Mouse (Mus musculus) limb, embryonic 10.5 days (tissue): ENCODE measurements around the gene Spsb1. TPM values are rescaled to one million over a fixed set of nuclear protein-coding genes. Genes with fewer than 3 reads are reported as not detected.

Experiments
- DNase-seq: peaks from one replicate; pipeline ENCODE4 v3.0.0-alpha.2; 2017; ENCODE audit warnings: low spot score
- H3K27ac ChIP-seq: fragments of 300-500 bp; sonication (generic); 2 replicates; pipeline ENCODE4 v1.5.1; 2016; ENCODE audit warnings: mild to moderate bottlenecking
- H3K27me3 ChIP-seq: fragments of 300-500 bp; sonication (generic); 2 replicates; pipeline ENCODE4 v1.6.1; 2016; ENCODE audit warnings: low read depth, mild to moderate bottlenecking; ENCODE audit not compliant: poor library complexity, severe bottlenecking
- H3K36me3 ChIP-seq: fragments of 300-500 bp; sonication (generic); 2 replicates; pipeline ENCODE4 v1.6.1; 2016; ENCODE audit warnings: mild to moderate bottlenecking, moderate library complexity
- H3K4me1 ChIP-seq: fragments of 300-500 bp; sonication (generic); 2 replicates; pipeline ENCODE4 v1.6.1; 2016
- H3K4me3 ChIP-seq: fragments of 300-500 bp; sonication (generic); 2 replicates; pipeline ENCODE4 v1.5.1; 2016; ENCODE audit warnings: mild to moderate bottlenecking, moderate library complexity
- H3K9me3 ChIP-seq: fragments of 300-500 bp; sonication (generic); replicated peaks from 2 replicates; pipeline ENCODE4 v1.6.1; 2016; ENCODE audit warnings: mild to moderate bottlenecking
- WGBS: fragments of 180-500 bp; shearing (Covaris S2); methylation state at CpG from one replicate; pipeline ENCODE4 v1.1.7; 2016; 5-methylcytosine and 5-hydroxymethylcytosine counted together
- polyA plus RNA-seq: library from polyadenylated mRNA; unstranded; fragments of >200 nt; fragmentation: Nextera tagmentation; extraction: Ambion mirVana; gene quantifications from 2 replicates; pipeline ENCODE4 v1.2.1, GENCODE M21; 2016

Gene Spsb1
- polyA plus RNA-seq, 1 experiment from 2014 or later, result 18.8 TPM

DNA sequence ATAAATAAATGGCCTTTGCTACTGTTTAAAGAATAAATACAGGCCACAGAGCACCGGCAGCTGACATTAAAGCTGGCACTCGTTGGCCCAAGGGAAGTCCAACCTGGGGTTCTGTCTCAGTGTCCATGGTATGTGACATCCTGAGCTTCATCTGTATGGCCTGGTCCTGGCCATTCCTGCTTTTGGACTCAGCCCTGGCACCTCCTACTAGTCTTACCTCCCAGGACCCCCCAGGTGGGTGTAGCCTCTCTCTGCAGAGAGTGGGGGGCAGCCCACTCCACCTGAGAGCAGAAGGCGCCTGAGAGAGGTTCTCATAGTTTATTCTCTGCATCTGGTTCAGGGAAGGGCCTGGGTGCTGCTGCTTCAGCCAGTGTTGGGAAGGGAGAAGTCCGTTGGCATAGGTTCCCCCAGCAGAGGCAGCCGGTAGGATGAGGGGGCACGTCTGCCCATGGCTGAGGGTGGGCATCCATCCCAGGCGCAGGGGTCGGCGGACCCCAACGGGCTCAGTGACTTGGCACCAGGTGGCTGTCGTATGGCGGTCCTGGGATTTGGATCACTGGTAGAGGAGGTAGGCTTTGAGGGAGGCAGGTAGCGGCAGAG is 57.1 kb downstream of the Spsb1 start:
- Histone ChIP-seq H3K4me3 (no peak overlapping the region), H3K27me3 (no peaks in the 10 kb centered on the region), H3K27ac (peak overlapping the region; percentile 71), H3K4me1 (peaks cover 61% of the 10 kb centered on the region), H3K9me3 (no peaks in the 10 kb centered on the region), H3K36me3 (peaks cover 44% of the 10 kb centered on the region)
- DNase-seq, result no peak
- WGBS, result 92% methylated on average over 13 of the region's 13 CpGs

DNA sequence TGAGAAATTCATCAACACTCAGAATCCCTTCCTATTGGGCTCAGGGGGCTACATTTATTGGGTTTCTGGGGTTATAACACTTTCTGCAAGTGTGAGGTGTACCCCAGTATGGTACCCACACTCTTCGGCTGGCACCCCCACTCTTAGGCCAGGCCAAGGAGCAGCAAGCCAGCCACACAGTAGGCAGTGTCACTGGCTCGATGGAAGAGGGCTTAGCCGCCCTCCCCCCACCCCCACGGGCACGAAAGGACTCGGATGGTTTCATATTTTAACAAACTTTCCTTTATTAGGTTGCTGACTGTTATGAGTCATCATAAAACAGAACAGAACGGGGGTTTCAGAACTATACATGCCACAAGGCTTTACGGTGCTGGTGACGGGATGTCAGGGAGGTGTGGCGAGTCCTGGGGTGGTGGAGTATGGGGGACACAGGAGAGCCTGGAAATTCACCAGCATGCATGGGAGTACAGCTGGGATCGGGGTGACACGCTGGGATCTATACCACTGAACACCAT is 58.8 kb downstream of the Spsb1 start:
- peaks cover 69% of the 10 kb centered on the region for H3K4me1 ChIP-seq
- peaks cover 40% of the 10 kb centered on the region for H3K36me3 ChIP-seq
- H3K4me3 ChIP-seq, result no peak overlapping the region
- no peak for DNase-seq
- WGBS, result 81% methylated on average over 12 of the region's 12 CpGs
- peak overlapping the region; percentile 95 for H3K27ac ChIP-seq
- no peaks in the 10 kb centered on the region for H3K9me3 ChIP-seq
- H3K27me3 ChIP-seq, result no peaks in the 10 kb centered on the region

DNA sequence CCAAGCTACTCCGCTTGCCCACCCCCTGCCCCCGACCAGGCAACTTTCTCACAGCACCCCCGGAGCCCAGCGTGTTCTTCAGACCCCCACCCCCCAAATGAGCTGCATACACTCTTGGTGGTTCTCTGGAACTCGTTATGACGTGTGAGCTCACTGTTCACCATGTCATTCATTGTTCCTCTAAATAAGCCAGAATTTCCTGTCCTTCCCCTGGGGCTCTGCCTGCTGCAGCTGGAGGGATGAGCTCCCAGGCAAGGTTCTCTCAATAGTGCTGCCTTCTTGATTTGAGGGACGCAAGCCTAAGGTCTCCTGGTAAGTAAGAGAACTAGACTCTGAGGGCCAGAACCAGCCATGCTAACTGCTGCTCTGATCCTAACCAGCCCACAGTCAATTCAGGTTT is 59.6 kb downstream of the Spsb1 start:
- WGBS, result 53% methylated on average over 7 of the region's 7 CpGs
- H3K4me3 ChIP-seq, result no peak overlapping the region
- no peaks in the 10 kb centered on the region for H3K27me3 ChIP-seq
- peaks cover 32% of the 10 kb centered on the region for H3K36me3 ChIP-seq
- no peak for DNase-seq
- H3K4me1 ChIP-seq, result peaks cover 70% of the 10 kb centered on the region
- peak overlapping the region; percentile 95 for H3K27ac ChIP-seq
- H3K9me3 ChIP-seq, result no peaks in the 10 kb centered on the region

DNA sequence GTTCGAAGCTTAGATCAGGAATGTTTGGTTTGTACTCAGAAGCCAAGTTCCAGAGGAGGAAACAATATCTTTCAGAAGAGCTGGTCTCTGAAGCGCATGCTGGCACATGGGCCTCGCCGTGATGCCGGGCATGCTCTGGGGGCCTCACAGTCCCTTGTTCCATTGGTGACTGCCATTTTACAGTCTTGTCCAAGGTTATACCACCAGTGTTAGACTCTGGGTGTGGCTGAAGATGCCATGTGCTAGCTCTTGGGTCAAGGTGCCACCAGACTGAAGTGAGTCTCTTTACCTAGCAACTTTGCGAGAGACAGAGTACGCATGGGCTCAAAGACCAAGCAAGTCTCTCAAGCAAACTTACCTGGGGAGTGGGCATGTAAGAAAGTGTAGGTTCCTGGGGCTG is 60.5 kb downstream of the Spsb1 start:
- H3K27ac ChIP-seq, result peak overlapping the region; percentile 95
- no peaks in the 10 kb centered on the region for H3K9me3 ChIP-seq
- H3K4me1 ChIP-seq, result peaks cover 79% of the 10 kb centered on the region
- no peak for DNase-seq
- WGBS, result 85% methylated on average over 7 of the region's 7 CpGs
- H3K27me3 ChIP-seq, result no peaks in the 10 kb centered on the region
- H3K4me3 ChIP-seq, result no peak overlapping the region
- H3K36me3 ChIP-seq, result peaks cover 26% of the 10 kb centered on the region

DNA sequence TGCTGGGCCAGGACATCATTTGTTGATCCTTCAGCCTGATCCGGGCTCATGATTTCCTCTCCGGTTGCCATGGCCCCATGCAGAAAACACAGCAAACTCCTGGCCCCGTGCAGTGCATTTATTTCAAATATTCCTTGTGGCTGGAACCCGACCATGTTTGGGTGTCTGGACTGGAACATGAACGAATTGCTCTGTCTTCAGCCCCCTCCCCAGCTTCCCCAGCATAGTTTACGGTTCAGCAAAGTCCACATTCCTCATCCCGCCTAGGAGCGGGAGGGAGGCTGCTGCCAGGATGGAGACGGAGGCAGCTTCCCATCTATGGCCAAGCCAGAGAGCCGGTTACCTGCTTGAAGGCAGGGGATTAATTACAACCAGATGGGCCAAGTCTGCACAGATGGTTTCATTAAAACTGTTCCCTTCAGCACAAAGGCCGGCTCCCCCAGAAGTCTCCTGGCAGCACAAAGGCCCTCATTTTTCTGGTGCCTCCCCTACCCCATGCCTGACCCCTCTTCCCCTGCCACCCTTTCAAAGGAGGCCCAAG is 61.2 kb downstream of the Spsb1 start:
- H3K27me3 ChIP-seq, result no peaks in the 10 kb centered on the region
- H3K9me3 ChIP-seq, result no peaks in the 10 kb centered on the region
- 12% methylated on average over 11 of the region's 11 CpGs for WGBS
- DNase-seq, result peak; percentile 94
- peaks cover 20% of the 10 kb centered on the region for H3K36me3 ChIP-seq
- H3K27ac ChIP-seq, result peak overlapping the region; percentile 95
- H3K4me1 ChIP-seq, result peaks cover 84% of the 10 kb centered on the region
- H3K4me3 ChIP-seq, result peak overlapping the region; percentile 19; the same call in 1 of the 2 replicates

DNA sequence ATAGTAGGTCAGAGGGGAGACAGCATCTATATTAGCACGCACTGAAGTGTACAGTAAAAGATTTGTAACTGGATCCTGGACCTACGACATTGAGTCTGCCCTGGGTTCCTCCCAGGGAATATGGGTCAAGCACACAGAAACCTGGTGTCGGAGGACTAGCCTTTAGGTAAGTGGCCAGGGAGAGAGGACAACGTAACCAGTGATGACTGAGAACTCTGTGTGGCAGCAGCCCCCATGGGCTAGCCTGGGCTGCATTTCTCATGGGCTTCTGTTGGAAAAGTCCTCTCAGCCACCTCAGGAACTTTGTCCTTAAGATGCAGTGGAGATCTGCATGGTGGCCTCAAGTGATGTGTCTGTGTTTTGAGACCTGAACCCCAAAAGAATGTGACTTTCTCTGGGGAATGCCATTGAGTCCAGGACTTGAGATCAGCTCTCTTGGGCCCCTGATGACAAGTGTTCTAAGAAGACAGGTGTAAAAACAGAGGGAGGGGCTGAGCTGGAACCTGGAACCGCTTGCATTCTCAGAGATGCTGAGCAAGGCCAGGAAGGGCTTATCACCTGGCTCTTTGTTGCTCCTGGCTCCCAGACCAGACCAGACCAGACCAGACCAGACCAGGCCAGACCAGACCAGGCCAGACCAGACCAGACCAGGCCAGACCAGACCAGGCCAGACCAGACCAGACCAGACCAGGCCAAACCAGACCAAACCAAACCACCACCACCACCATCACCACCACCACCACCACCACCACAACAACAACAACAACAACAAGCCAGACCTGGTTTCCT is 63.5 kb downstream of the Spsb1 start:
- no peaks in the 10 kb centered on the region for H3K36me3 ChIP-seq
- no peak overlapping the region for H3K4me3 ChIP-seq
- no peak for DNase-seq
- H3K9me3 ChIP-seq, result no peaks in the 10 kb centered on the region
- peaks cover 96% of the 10 kb centered on the region for H3K4me1 ChIP-seq
- 95% methylated on average over 5 of the region's 5 CpGs for WGBS
- peak overlapping the region; percentile 95 for H3K27ac ChIP-seq
- H3K27me3 ChIP-seq, result no peaks in the 10 kb centered on the region

DNA sequence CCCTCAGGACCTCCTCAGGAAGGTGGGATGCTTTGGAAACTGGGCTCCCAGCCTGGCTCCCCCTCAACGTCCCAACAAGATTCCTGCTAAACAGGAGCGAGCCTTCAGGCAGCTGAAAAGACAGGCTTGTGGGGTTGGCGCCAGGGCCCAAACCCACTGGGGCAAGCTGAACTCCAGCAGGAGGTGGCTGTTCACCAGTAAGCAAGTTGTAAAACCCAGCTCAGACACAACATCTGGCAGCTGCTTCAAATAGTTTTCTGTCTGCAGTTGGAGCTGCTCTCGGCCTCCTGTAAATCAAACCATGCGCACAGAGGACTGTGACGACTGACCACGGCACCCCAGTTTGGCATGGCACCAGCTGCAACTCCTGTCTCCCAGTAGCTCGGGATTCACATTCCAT is 64.3 kb downstream of the Spsb1 start:
- peak; percentile 69 for DNase-seq
- H3K9me3 ChIP-seq, result no peaks in the 10 kb centered on the region
- peak overlapping the region; percentile 95 for H3K27ac ChIP-seq
- no peaks in the 10 kb centered on the region for H3K27me3 ChIP-seq
- H3K36me3 ChIP-seq, result no peaks in the 10 kb centered on the region
- 24% methylated on average over 8 of the region's 8 CpGs for WGBS
- 0 out of 2 replicates have a peak overlapping the region, but pooled peaks have one; percentile 6 for H3K4me3 ChIP-seq
- peaks cover 92% of the 10 kb centered on the region for H3K4me1 ChIP-seq

DNA sequence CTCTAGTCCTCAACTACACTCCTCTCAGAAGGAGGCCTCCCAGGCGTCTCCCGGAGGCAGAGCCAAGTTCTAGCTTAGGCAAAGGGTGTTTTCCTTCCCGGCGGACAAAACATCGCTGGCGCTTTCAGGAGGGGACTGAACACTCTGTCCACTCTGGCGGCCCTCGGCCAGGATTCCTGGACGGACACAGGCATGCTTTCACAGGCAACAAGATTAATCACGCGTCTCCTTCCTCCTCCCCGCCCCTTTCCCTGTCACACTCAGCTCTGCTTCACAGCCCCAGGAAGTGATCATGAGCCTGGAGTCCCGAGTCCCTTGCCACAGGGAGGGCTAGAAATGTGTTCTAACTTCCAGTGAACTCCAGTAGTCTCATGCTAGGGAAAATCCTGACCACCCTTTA is 65.0 kb downstream of the Spsb1 start:
- Histone ChIP-seq H3K27ac (peak overlapping the region; percentile 95), H3K4me3 (0 out of 2 replicates have a peak overlapping the region, but pooled peaks have one; percentile 1), H3K36me3 (no peaks in the 10 kb centered on the region), H3K4me1 (peaks cover 85% of the 10 kb centered on the region), H3K9me3 (no peaks in the 10 kb centered on the region), H3K27me3 (no peaks in the 10 kb centered on the region)
- DNase-seq, result peak; percentile 64
- 29% methylated on average over 13 of the region's 13 CpGs for WGBS

DNA sequence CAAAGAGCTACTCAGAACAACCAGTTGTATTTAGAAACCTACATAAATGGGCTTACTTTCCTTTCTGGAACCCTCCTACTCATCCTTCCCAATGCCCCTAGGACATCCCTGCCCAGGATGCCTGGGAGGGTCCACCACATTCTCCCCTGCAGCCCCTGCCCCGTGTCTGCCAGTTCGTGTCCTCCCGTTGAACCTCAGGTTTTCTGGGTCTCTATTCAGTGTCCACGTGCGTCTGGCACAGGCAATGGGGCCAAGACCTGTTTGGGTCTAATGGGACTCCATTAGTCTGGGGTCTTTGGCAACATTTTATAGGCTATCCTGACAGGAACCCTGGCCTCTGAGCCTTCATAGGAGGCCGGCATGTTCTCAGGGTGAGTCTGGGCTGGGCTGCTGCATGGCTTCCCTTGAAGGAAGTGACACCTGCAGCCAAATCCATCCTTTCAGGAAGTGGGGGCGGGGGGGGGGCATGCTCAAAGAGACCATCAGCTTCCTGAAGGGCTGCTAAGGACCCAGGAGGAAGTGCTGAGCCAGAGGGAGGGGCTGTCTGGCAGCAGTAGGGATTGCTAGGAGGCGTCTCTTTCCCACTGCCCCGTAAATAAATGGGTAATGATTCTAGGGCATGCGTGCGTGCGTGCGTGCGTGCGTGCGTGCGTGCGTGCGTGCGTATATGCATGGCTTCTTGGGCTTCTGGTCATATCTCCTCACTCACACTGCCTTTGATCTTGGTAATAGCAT is 65.9 kb downstream of the Spsb1 start:
- H3K4me3 ChIP-seq, result no peak overlapping the region
- no peak for DNase-seq
- no peaks in the 10 kb centered on the region for H3K9me3 ChIP-seq
- no peaks in the 10 kb centered on the region for H3K36me3 ChIP-seq
- no peaks in the 10 kb centered on the region for H3K27me3 ChIP-seq
- peaks cover 79% of the 10 kb centered on the region for H3K4me1 ChIP-seq
- peak overlapping the region; percentile 95 for H3K27ac ChIP-seq
- 76% methylated on average over 20 of the region's 20 CpGs for WGBS

DNA sequence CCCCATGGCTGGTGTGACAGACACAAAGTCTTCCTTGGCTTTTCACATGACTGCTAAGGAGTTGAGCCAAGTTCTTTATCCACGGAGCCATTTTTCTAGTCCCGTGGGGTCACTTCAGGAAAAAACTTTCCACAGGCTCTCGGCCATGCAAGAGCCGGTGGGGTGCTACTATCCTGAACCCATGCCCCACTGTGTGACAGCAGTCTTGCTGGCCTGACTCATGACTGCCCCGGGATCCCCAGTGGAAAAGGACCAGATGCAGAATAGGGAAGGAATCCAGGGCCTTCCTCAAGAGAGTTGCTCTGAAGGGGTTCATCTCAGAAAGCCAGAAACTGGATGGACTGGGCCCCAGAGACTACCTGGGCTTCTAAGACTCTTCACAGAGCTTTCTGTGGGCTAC is 66.7 kb downstream of the Spsb1 start:
- peaks cover 74% of the 10 kb centered on the region for H3K4me1 ChIP-seq

DNA sequence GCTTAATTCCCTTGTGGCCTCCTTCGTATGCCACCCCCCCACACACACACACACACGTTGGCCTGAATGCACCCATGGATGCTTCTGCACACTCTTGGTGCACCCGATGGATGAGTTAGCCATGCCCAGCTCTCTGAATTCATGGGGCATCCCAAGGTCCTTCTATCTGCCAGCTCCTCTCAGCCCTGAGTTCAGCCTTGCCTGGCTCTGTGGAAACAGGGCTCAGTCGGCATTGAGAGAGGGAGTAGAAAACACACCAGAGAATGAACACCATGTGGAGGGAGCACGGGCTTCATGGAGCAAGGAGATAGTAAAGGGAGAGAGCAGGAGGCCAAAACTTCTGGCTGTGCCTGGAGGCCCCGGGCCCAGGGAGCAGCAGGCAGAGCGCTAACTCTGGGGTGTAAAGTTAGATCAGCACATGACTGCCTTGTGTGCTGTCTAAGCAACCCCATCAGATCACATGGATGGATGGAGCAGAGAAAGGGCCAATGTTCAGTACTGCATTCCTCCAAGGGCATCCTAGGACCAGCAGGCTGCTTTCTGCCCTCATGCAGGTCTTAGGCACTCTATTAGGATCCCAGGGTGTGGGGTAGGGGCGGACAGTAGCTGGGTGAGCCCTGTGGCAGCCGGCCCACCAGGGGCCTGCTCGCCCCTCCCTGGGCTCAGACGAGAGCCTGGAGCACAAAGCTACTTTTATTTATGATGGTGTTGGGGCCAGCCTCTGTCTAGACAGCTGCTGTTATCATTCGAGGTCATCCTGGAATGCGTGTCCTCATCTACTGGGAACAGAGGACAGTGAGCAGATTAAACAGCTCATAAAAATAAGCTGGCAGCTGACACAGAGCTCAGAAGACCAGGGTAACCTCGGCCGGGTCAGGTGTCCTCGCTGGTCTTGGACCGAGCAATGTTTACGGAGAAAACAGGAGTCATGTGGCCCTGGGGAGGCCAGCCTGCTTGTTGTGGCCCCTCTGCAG is 68.3 kb downstream of the Spsb1 start:
- no peak for DNase-seq
- Histone ChIP-seq H3K36me3 (no peaks in the 10 kb centered on the region), H3K27me3 (no peaks in the 10 kb centered on the region), H3K4me3 (no peak overlapping the region), H3K4me1 (peaks cover 72% of the 10 kb centered on the region), H3K27ac (peak overlapping the region; percentile 76), H3K9me3 (no peaks in the 10 kb centered on the region)
- WGBS, result 58% methylated on average over 18 of the region's 18 CpGs

More for the DNA sequence above, 66.7 kb downstream of the Spsb1 start:
- Histone ChIP-seq H3K9me3 (no peaks in the 10 kb centered on the region), H3K27me3 (no peaks in the 10 kb centered on the region), H3K4me3 (no peak overlapping the region), H3K36me3 (no peaks in the 10 kb centered on the region), H3K27ac (peak overlapping the region; percentile 95)
- DNase-seq, result no peak
- 94% methylated on average over 5 of the region's 5 CpGs for WGBS

DNA sequence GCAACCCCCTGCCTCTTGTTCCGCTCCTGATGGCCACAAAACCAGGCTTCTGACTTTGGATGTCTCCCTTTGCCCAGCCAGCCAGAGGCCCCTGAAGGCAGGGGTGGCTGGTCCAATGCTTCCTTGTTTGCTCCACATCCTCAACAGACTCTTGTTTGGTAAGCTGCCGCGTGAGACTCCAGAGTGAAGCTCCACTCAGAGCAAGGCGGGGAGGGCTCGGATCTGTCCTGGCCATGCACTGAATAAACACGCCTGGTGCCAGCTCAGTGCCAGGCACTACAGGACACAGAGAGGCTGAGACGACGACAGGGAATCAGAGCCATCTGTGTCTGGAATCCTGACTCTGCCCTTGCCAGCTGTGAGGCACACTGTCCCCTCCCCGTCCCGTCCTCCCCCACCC is 70.9 kb downstream of the Spsb1 start:
- 88% methylated on average over 10 of the region's 10 CpGs for WGBS
- no peaks in the 10 kb centered on the region for H3K9me3 ChIP-seq
- H3K4me3 ChIP-seq, result no peak overlapping the region
- peak overlapping the region; percentile 66 for H3K27ac ChIP-seq
- peaks cover 55% of the 10 kb centered on the region for H3K4me1 ChIP-seq
- no peaks in the 10 kb centered on the region for H3K36me3 ChIP-seq
- no peak for DNase-seq
- no peaks in the 10 kb centered on the region for H3K27me3 ChIP-seq
